Mouse (Mus musculus): Measurements from ENCODE around the gene Tmem72. TPM values are rescaled to one million over a fixed set of nuclear protein-coding genes. Genes with fewer than 3 reads are reported as not detected.

Gene Tmem72
- total RNA-seq, 2 experiments from 2014 or later = 0.24 TPM

DNA sequence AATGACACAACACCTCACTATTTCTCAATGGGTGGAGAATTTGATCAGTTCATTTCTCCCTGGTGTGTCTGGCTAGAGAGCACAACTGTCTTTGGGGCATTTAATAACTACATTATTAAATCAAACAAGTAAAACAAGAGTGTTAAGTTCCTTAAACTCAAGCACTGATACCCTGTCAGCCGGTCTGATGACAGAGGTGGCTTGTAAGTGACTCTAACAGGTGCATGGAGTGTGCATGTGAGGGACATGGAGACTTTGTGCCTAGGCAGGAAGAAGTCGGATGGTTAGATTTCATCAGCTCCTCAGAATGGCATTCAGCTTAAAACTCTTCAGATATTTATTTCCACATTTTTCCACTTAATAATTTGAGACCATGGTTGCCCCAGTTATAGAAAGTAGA lies 53.3 kb downstream of the Tmem72 start:
- no peak for DNase-seq (ENCODE audit: extremely low spot score in 1 of 2, low spot score in 2 of 2)
- intact Hi-C loops (cut with DNase I) = no loop called here

DNA sequence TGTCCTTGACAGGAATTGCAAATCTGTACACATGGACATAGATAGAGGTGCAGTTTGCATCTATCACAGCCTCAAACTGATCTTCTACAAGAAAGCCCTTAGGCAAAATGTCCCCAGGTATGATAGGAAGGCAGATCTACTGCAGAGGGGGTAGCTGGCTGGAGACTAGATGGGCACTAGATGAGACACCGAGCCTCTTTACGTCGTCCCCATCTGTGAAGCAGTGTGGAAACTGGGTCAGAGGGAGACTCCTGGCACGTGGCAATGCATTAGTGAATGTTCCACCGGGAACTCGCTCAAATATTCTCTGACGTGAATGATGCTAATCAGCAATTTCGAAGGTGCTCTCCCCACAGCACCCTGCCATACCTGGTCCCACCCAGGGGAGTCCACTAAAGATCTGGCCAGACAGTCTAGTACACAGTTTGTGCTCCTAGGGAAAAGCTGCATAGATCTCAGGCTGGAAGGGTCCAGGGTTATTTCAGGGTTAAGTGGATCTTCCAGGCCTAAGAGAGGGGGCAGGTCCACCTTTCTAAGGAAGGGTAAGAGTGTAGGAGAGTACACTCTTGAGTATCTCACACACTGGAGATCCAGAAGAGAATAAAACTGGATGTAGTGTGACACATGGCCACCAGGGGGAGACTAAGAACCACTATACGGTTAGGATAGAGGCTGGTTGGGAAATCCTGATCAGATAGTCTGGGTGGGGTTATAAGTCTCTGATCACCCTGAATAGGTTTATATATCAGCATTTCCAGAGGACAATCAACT lies 62.8 kb downstream of the Tmem72 start:
- peak; percentile 52 to 60 for DNase-seq (ENCODE audit: extremely low spot score in 1 of 2, low spot score in 2 of 2)
- intact Hi-C loops (cut with DNase I) = loop anchor here (5.0 to 10.0 kb wide), 3 partner anchors 113 to 1173 kb away; partner anchors contain the start of gene Cxcl12

DNA sequence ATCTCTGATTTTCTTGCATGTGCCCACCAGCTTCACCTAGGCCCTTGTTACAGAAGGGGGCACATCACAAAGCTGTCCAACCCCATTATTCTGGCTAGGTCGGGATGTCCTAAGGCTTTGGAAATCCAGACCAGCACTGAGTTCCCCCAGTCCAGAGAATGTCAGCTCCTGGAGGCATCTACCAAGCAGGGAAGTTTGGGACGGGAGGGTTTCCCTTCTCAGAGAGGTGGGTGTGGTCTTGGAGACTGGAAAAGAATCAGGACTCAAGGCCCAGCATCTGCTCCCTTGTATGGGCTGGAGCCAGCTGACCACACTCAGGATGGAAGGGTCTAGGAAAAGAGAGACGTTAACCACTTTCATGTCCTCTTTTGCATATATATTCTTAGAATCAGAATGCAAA lies 63.5 kb downstream of the Tmem72 start:
- intact Hi-C loops (cut with DNase I) = loop anchor here (5.0 to 10.0 kb wide), 3 partner anchors 114 to 1174 kb away; partner anchors contain the start of gene Cxcl12

DNA sequence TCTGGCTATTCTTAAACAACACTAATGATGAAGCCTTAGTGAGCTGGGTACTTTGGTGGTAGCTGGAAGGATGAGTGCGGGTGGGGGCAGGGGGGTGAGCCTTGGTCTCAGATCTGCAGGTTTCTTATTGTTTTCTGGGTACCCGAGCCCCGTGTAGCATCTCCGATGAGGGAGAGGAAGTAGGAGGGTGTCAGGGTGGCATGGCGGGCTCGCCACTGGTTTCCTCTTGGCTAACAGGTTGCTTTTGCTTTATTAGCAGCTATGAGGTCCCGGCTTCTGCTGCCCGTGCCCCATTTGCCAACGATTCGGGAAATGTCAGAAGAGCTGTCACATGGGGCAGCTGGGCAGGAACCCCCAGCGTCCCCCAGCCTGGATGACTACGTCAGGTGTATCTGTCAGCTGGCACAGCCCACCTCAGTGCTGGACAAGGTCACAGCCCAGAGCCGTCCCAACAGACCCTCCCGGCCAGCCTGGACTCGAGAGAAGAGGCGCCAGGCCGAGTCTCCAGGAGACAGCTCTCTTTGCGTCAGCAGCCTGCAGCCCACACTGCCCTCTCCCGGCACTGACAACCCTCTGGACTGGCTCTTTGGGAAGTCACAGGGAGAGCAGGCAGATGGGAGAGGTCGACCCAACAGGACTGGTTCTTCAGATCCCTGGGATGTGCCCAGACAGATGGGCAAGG lies 65.1 kb downstream of the Tmem72 start:
- intact Hi-C loops (cut with DNase I) = loop anchor here (5.0 to 10.0 kb wide), 3 partner anchors 116 to 1176 kb away; partner anchors contain the start of gene Cxcl12
- peak in 1 of 2 experiments; percentile 70 for DNase-seq (ENCODE audit: extremely low spot score in 1 of 2, low spot score in 2 of 2)

More for the DNA sequence above, 63.5 kb downstream of the Tmem72 start:
- no peak for DNase-seq (ENCODE audit: extremely low spot score in 1 of 2, low spot score in 2 of 2)

DNA sequence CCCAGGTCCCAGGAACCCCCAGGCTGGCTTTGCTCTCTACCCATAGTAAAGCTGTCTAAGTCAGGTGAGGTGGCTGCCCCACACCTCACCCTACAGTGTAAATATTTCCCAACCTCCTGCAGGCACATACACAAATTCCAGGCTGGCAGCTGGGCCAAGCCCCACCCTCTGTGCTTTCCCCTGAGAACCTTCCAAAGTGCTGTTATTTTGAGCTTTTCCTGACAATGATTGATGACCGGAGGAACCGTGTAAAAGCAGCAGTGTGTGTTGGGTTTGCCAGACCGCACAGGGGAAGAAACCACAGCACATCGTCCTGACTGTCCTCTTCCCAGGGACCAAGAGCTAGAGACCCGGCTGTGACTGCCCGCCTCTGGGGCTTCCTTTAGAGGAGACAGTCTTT lies 66.3 kb downstream of the Tmem72 start, which contains the start of gene Depp1:
Depp1 (plus strand) TSS at position 204 of the 400 bp plus-strand sequence.
- intact Hi-C loops (cut with DNase I) = loop anchor here (5.0 to 10.0 kb wide), 3 partner anchors 117 to 1177 kb away; partner anchors contain the start of gene Cxcl12
- DNase-seq (ENCODE audit: extremely low spot score in 1 of 2, low spot score in 2 of 2) = no peak

DNA sequence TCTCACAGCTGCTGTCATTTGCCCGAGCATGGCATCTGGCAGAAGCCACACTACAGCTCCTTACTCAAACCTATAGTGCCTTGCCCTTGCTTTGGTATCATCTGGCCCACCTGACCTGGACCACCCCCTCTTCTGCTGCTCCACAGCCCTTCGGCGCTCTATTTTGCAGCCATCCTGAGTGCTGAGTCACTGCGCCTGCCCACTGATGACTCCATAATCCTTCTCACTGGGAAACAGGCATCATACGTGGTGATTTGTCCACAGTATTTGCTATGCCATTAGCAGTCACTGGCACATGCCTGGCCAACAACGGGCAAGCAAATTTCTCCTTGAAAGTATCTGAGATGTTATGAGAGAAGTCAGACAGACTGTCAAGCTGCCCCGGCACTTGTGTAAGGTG lies 66.9 kb downstream of the Tmem72 start:
- intact Hi-C loops (cut with DNase I) = loop anchor here (5.0 to 10.0 kb wide), 3 partner anchors 117 to 1177 kb away; partner anchors contain the start of gene Cxcl12
- DNase-seq (ENCODE audit: extremely low spot score in 1 of 2, low spot score in 2 of 2) = no peak

DNA sequence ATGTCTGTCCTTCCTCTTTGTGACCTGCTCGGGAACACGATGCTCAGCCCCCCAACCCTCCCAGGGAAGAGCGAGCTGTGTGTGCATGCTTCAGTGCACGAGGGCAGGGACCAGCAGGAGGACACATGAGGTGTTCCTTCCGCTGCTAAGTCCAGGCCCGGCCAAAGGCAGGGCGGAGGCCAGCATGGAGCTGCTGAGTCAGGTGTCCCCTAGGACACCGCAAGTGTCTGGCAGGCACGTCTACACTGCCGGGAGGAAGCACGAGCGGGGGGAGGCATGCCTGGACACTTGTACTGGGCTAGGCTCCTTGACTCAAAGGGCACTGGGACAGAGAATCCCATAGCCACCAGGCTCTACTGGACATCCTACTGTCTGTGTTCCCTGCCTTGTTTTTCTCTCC lies 69.0 kb downstream of the Tmem72 start:
- intact Hi-C loops (cut with DNase I) = no loop called here
- peak in 1 of 2 experiments; percentile 73 for DNase-seq (ENCODE audit: extremely low spot score in 1 of 2, low spot score in 2 of 2)

DNA sequence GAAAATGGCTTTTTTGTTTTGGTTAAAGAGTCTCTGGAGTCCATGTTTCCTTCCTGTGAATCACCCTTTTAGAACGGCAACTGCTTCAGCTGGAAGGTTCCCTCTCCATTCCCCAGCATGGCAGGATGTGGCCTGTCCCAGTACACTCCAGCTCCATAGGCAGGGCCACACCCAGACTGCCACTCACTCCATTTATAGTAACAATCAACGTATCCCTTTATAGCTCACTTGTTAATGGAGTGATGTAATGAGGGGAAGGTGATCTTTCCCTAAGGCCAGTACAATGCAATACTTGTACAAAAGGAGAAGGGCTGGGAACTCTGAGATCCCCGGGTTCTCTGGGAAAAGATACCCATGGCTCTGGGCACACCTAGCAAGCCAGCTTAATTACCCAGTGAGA lies 72.4 kb downstream of the Tmem72 start:
- intact Hi-C loops (cut with DNase I) = no loop called here
- peak in 1 of 2 experiments; percentile 31 for DNase-seq (ENCODE audit: extremely low spot score in 1 of 2, low spot score in 2 of 2)

DNA sequence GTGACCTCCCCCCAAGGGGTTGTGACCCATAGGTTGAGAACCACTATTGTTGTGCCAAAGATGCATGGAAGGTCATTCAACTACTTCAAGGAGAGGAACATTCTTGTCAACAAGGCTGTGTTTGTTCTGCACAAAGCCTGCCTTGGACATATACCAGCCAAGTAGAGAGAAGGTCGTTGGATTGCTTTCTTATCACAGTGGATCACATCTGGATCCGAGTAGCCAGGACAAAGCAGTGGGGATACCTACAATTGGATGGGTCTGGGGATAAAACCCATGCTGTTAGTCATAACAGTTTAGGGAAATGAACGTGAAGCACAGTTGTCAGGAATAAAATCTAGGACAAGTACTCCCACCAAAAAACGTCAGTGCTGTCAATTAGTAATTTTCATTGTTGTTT lies 72.8 kb downstream of the Tmem72 start:
- intact Hi-C loops (cut with DNase I) = no loop called here
- peak in 1 of 2 experiments; percentile 15 for DNase-seq (ENCODE audit: extremely low spot score in 1 of 2, low spot score in 2 of 2)

DNA sequence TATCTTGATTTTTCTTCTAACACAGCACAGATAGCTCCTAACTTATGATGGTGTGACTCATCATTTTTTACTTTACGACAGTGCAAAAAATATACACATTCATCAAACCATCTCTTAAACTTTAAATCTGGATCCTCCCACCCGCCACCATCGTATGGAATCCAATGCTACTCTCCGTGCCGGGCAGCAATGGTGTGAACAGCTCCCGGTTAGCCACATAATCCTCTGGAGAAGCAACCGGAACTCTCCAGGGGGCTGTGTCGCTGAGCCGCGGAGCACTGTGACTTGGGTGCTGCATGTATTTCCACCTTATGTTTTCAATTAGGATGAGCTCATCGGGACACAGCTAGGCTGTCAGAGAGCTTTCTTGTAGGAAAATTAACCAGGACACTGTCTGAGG lies 73.8 kb downstream of the Tmem72 start:
- DNase-seq (ENCODE audit: extremely low spot score in 1 of 2, low spot score in 2 of 2) = peak in 1 of 2 experiments; percentile 36
- intact Hi-C loops (cut with DNase I) = no loop called here

DNA sequence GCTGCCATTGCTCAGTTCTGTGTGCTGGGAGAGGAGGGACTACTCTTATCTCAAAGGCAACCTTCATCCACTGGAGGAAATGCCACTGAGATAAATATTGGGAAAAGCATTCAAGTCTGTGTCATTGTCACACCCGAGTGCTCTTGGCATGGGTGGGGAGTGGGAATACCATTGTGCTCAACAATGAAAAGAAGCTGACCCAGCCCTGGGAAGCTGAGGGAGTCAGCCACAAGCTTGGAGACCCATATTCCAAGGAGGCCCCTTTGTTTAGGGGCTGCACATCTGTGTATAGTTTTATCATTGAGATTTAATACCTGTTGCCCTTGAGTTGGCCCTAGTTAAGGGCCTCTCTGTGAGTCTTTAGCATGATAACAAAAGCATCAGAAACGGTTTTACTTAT lies 77.0 kb downstream of the Tmem72 start:
- intact Hi-C loops (cut with DNase I) = no loop called here
- DNase-seq (ENCODE audit: extremely low spot score in 1 of 2, low spot score in 2 of 2) = no peak

DNA sequence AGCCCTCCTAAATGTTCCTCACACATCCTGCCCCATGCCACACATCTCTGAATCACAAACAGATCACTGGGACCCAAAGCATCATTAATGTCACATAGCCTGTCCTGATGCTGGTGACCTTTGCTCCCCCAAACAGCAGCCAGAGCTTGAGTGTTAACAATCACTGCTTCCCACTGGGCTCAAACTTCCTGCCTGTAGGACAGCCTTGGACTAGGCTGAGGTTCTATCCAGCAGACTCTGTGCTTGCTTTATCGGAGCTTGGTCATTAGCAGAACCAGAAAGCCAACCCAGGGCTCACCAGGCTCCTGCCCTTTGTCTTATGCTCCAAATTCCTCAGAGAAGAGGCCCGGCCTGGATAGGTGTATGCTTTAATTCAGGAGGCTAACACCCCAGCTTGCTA lies 77.8 kb downstream of the Tmem72 start:
- no peak for DNase-seq (ENCODE audit: extremely low spot score in 1 of 2, low spot score in 2 of 2)
- intact Hi-C loops (cut with DNase I) = no loop called here

DNA sequence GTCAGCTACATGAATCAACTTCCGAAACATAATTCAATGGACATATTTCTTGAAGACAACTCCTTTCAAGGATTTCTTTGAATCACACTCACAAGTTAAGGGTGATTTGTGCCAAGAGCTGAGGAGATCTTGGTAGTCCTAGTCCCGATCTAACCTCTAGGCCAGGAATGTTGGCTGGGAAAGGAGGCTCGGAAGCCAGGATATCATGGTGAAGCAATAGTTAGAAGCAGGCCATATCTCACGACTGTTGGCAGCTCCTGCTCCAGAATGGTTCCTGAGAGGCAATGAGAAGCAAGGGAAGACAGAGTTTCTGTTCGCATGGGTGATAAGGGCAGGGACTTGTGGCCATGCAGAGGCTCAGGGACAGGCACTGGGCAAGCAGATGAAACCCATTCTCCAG lies 79.2 kb downstream of the Tmem72 start:
- no peak for DNase-seq (ENCODE audit: extremely low spot score in 1 of 2, low spot score in 2 of 2)
- intact Hi-C loops (cut with DNase I) = no loop called here

DNA sequence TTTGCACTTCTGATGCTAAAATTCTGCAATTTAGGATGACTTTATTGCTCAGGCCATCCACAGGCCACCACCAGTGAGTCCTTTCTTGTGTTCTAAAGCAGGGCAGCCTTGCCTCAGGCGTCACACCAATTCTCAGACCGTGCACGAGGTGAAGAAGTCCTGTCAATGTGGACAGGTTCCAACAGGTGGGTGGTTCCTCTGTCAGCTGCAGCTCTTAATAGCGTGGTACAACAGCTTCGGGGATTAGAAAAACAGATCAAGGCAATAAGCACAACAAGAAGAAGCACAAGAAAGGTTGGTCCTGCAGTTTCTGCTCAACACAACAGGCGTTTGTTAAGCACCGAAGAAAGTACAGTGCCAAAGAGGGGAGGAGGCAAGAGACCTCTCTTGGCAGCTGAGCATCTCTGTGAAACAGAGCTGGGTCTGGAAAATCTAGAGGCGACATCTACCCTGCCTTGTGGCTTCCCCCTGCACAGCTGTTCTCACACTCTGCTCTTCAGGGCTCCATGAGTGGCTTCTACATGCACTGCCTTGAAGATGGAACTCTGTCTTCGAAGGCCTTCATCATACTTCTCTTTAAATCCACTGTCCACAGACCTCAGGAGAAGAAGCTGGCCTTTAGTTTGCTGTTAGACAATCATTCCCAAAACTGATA lies 80.0 kb downstream of the Tmem72 start:
- intact Hi-C loops (cut with DNase I) = no loop called here
- DNase-seq (ENCODE audit: extremely low spot score in 1 of 2, low spot score in 2 of 2) = no peak

DNA sequence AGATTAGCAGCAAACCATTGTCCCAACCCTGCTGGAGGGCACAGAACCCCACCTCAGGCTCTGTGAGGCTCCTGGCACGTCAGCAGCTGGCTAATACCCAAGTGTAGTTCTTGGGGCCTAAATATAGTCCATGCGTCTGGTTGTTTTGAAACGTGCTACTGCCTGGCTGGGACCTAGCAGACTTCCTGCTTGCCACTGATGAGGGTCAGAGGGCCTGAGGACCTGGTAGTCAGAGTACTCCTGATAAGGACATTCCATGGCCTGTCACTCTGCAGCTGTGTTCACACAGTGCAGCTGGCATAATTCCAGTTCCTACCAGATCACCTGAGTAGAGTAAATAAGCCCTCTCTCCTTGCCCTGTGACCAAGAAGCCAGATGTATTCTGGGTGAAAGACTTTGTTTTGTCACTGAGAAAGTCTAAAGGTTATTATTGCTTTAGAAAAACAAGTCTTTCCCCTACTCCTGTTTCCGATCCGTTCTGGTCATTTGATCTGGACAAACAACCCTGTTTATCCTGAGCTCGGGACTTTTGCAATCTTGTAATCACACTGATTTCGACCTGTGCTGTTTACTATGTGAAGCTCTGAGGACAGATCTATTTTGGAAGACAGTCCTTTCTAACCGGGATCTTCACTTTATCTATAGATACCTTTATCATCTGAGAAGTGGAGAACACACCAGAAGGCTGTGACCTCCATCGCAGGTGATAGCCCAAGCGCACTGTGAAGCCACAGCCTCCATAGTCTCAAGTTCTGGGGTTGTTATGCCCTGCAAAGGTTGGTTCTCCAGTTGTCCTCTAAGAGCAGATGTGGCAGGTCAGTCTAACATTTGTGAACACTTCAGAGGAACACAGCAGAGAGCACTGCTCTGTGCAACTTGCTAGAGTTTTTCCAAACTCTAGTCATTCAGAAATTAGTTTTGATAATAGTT lies 81.2 kb downstream of the Tmem72 start:
- intact Hi-C loops (cut with DNase I) = no loop called here

DNA sequence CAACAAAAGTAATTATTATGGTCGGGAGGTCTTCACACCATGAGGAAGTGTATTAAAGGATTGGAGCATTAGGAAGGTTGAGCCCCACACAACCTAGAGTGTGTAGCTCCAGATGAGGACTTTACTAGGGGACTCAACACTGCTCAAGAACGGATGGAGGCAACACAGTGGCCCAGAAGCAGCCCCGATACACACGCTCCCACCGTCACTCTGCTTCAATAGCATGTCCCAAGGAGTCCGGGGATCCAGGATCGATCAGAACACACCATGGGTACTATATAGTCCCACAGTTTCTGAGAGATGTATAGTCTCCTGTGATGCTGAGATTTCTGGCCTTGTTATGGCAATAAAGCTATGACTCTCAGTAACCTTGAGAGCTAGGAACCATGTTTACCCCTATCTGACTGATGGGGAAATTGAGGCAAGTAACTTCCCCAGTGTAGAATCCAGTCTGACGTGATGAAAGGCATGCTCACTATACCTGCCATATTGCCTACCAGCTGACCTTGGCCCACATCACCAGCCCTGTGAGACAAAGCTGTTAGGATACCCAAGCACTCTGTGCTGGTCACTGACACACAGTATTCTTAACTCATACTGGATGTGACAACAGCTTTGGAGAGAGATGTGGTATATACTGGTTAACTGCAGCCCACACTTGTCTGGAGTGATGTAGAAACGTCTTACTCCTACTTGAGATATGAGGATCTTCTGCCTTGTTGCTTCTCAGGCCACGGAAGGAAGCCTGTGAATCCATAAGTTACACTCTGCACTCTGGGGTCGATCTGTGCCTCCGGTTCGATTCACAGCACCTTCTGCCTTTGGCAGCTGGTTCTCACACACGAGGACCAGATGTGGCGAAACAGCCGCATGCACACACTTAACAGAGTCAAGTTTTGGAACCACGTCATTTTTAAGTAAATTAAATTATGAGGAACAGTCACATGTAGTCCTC lies 82.7 kb downstream of the Tmem72 start:
- intact Hi-C loops (cut with DNase I) = no loop called here
- no peak for DNase-seq (ENCODE audit: extremely low spot score in 1 of 2, low spot score in 2 of 2)

More for the DNA sequence above, 81.2 kb downstream of the Tmem72 start:
- peak in 1 of 2 experiments; percentile 87 for DNase-seq (ENCODE audit: extremely low spot score in 1 of 2, low spot score in 2 of 2)

DNA sequence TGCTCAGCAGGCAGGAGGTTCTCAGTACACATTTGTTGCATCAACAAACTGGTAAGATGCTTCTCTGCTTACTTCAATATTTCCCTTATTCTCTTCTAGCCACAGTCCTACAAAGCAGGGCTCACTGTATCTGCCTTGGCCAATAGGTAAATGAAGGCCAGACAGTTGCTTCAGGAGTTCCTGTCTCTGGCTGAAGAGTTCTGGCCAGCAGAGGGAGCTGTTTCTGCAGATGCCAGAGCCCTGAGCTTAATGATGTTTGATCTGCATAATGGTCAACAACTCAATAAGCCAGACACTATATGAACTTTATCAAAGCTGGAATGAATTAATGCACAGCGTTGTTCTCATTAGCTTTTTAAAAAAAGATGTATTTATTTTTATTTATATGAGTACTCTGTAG lies 84.6 kb downstream of the Tmem72 start:
- intact Hi-C loops (cut with DNase I) = no loop called here
- peak in 1 of 2 experiments; percentile 84 for DNase-seq (ENCODE audit: extremely low spot score in 1 of 2, low spot score in 2 of 2)

Measured in left cerebral cortex, postnatal 10 days (tissue).